Mouse (Mus musculus) heart, embryonic 14.5 days (tissue): Measurements from ENCODE around the gene Traf3ip3. TPM values are rescaled to one million over a fixed set of nuclear protein-coding genes. Genes with fewer than 3 reads are reported as not detected.

ENCODE experiments used
- ATAC-seq: fragments of 200-750 bp; cut with Nextera tagmentation; 2 replicates; pipeline ENCODE4 v1.8.0; 2017; ENCODE audit warnings: low read depth, moderate TSS enrichment; ENCODE audit not compliant: insufficient number of reproducible peaks, insufficient read depth, low FRiP score
- H3K27ac ChIP-seq, 2 experiments: fragments of 200-500 bp in 1 of 2; fragments of 300-500 bp in 1 of 2; sonication (generic) in 1 of 2; replicated peaks in 1 of 2; 2 replicates each; pipeline ENCODE4 v1.5.1; 2012 to 2014; ENCODE audit warnings: low read depth in 2 of 2, low read length in 2 of 2, control low read depth in 1 of 2, mild to moderate bottlenecking in 1 of 2, mixed read lengths in 1 of 2; ENCODE audit not compliant: control insufficient read depth in 1 of 2, insufficient read depth in 1 of 2
- H3K27me3 ChIP-seq: fragments of 300-500 bp; sonication (generic); 2 replicates; pipeline ENCODE4 v1.6.1; 2014; ENCODE audit warnings: mild to moderate bottlenecking, low read length, control low read depth; ENCODE audit not compliant: control insufficient read depth, insufficient read depth
- H3K36me3 ChIP-seq: fragments of 300-500 bp; sonication (generic); 2 replicates; pipeline ENCODE4 v1.6.1; 2014; ENCODE audit warnings: mild to moderate bottlenecking, control low read depth, low read length, mixed read lengths; ENCODE audit not compliant: control insufficient read depth, insufficient read depth
- H3K4me1 ChIP-seq, 2 experiments: fragments of 200-500 bp in 1 of 2; fragments of 300-500 bp in 1 of 2; sonication (generic) in 1 of 2; 2 replicates each; pipeline ENCODE4 v1.6.1; 2012 to 2014; ENCODE audit warnings: low read length in 2 of 2, control low read depth in 1 of 2, mixed read lengths in 1 of 2; ENCODE audit not compliant: control insufficient read depth in 2 of 2, insufficient read depth in 2 of 2
- H3K4me2 ChIP-seq: fragments of 300-500 bp; sonication (generic); 2 replicates; pipeline ENCODE4 v1.6.1; 2014; ENCODE audit warnings: mild to moderate bottlenecking, low read length
- H3K4me3 ChIP-seq, 2 experiments: fragments of 200-500 bp in 1 of 2; fragments of 300-500 bp in 1 of 2; sonication (generic) in 1 of 2; 2 replicates each; pipeline ENCODE4 v1.5.1; 2012 to 2014; ENCODE audit warnings: low read length in 2 of 2, mild to moderate bottlenecking in 2 of 2, control low read depth in 1 of 2, low read depth in 1 of 2, moderate library complexity in 1 of 2; ENCODE audit not compliant: control insufficient read depth in 1 of 2, insufficient read depth in 1 of 2
- H3K9ac ChIP-seq: fragments of 300-500 bp; sonication (generic); 2 replicates; pipeline ENCODE4 v1.6.1; 2014; ENCODE audit warnings: mild to moderate bottlenecking, low read length
- H3K9me3 ChIP-seq: fragments of 300-500 bp; sonication (generic); 2 replicates; pipeline ENCODE4 v1.6.1; 2016; ENCODE audit warnings: low read length, control low read depth; ENCODE audit not compliant: control insufficient read depth
- WGBS: fragments of 180-500 bp; shearing (Covaris S2); extraction: QIAGEN DNeasy Blood & Tissue Kit; methylation state at CpG from one replicate; pipeline ENCODE4 v1.1.7; 2014; 5-methylcytosine and 5-hydroxymethylcytosine counted together
- polyA plus RNA-seq: library from polyadenylated mRNA; unstranded; fragments of >200 nt; fragmentation: Nextera tagmentation; extraction: Ambion mirVana; gene quantifications from 2 replicates; pipeline ENCODE4 v1.2.1, GENCODE M21; 2014

Traf3ip3 gene
- polyA plus RNA-seq, 1 experiment from 2014 or later: 1.9 TPM

DNA sequence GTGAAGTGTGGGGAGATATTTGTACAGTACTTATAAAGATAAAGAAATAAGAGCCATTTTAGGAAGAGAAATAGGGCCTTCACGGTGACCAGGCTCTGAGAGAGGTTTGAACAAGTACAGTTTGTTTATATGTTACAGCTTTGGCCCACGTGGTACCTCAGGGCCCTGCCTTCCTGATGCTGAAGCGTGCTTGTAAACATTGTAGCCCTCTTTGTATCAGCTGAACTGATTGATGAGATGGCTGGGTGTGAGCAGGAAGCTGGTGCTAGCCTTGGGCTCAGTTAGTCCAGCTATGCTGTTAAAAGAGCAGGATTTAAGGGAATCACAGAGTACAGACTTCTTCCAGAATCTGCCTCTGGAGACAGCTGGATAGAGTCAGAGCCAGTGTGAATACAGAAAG lies 42.3 kb downstream of the Traf3ip3 start:
- H3K27me3 ChIP-seq: peaks cover 5% of the 10 kb centered on the region
- WGBS: 42% methylated on average over 3 of the region's 3 CpGs
- no peaks in the 10 kb centered on the region for H3K36me3 ChIP-seq
- peaks cover 9 to 18% of the 10 kb centered on the region in 2 experiments; a peak in 3 of 4 replicates for H3K4me1 ChIP-seq
- no peak overlapping the region for H3K4me3 ChIP-seq
- no peak overlapping the region for H3K27ac ChIP-seq
- no peaks in the 10 kb centered on the region for H3K9me3 ChIP-seq
- no peak overlapping the region for H3K4me2 ChIP-seq
- no peak for ATAC-seq
- H3K9ac ChIP-seq: no peak overlapping the region

DNA sequence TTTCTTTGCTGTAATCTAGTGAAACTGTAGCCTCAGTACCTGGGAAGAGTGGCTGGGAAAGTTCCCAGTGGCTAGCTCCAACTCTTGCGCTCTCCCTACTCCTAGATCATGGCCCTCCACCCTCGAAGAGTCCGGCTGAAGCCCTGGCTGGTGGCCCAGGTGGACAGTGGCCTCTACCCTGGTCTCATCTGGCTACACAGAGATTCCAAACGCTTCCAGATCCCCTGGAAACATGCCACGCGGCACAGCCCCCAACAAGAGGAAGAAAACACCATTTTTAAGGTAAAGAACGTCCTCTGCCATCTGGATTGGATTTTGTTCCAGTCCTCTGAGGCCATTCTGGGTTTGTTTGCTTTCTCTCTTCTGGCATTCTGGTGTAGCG lies 44.4 kb downstream of the Traf3ip3 start:
- Histone ChIP-seq H3K36me3 (no peaks in the 10 kb centered on the region), H3K4me3 (no peak overlapping the region), H3K4me2 (peak overlapping the region; percentile 32), H3K4me1 (peaks cover 15 to 26% of the 10 kb centered on the region in 2 experiments; a peak in 3 of 4 replicates), H3K27ac (peak overlapping the region in 1 of 2 experiments; percentile 69; a peak in 3 of 4 replicates), H3K27me3 (peaks cover 11% of the 10 kb centered on the region), H3K9me3 (no peaks in the 10 kb centered on the region), H3K9ac (no peak overlapping the region)
- WGBS: 75% methylated on average over 8 of the region's 8 CpGs
- no peak for ATAC-seq

GRCm38 (mm10) chr1:193156316-193157110 lies 45.0 kb downstream of the Traf3ip3 start:
- Histone ChIP-seq H3K4me3 (no peak overlapping the region), H3K27me3 (peaks cover 11% of the 10 kb centered on the region), H3K36me3 (no peaks in the 10 kb centered on the region), H3K4me2 (peak overlapping the region; percentile 32), H3K4me1 (peaks cover 15 to 27% of the 10 kb centered on the region in 2 experiments; a peak in 3 of 4 replicates), H3K9ac (no peak overlapping the region), H3K27ac (peak overlapping the region in 1 of 2 experiments; percentile 69; a peak in 3 of 4 replicates), H3K9me3 (no peaks in the 10 kb centered on the region)
- 54% methylated on average over 15 of the region's 15 CpGs for WGBS
- ATAC-seq: no peak

DNA sequence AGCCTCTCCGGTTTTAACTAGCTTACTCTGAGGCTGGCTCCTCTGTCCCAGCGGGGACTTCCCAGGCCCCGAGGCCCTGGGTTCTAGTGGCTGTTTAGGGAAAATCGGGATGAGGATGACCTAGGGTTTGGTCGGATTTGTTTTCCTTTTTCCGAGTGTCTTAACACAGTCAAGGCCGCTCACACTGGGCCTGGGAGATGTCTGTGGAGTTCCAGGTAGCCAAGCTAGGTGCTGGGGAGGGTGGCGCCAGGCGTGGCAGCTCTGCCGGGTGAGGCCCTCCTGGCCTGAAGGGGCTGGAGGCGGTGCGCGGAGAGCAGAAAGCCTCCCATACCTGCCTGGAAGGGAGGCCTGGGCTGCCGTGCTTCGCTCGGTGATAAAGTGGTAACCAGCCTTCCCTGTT lies 47.9 kb downstream of the Traf3ip3 start:
- Histone ChIP-seq H3K36me3 (no peaks in the 10 kb centered on the region), H3K27me3 (peaks cover 11% of the 10 kb centered on the region), H3K4me2 (peak overlapping the region; percentile 80), H3K4me3 (peak overlapping the region; percentile 44 to 45), H3K9me3 (no peaks in the 10 kb centered on the region), H3K4me1 (peaks cover 16 to 25% of the 10 kb centered on the region in 2 experiments; a peak in 3 of 4 replicates), H3K27ac (no peak overlapping the region), H3K9ac (peak overlapping the region; percentile 60; the same call in 1 of the 2 replicates)
- 38% methylated on average over 16 of the region's 16 CpGs for WGBS
- ATAC-seq: no peak

GRCm38 (mm10) chr1:193152872-193153271 lies 48.6 kb downstream of the Traf3ip3 start, which contains the start of gene Irf6:
TSS of gene Irf6 (plus strand) at chr1:193153111.
- 0 out of 4 replicates have a peak within 1 kb of the TSS, but pooled peaks of 1 of the 2 experiments have one; percentile 14 for H3K27ac ChIP-seq
- WGBS: 2% methylated on average over 30 of the region's 30 CpGs
- peaks cover 18 to 25% of the 10 kb centered on the region in 2 experiments for H3K4me1 ChIP-seq
- ATAC-seq: peak; percentile 84
- peak within 1 kb of the TSS; percentile 44 to 45 for H3K4me3 ChIP-seq
- H3K36me3 ChIP-seq: no peaks in the 10 kb centered on the region
- H3K27me3 ChIP-seq: peaks cover 11% of the 10 kb centered on the region
- peak within 1 kb of the TSS; percentile 80 for H3K4me2 ChIP-seq
- H3K9ac ChIP-seq: peak within 1 kb of the TSS; percentile 60; the same call in 1 of the 2 replicates
- no peaks in the 10 kb centered on the region for H3K9me3 ChIP-seq

GRCm38 (mm10) chr1:193151134-193151533 lies 50.4 kb downstream of the Traf3ip3 start:
- Histone ChIP-seq H3K36me3 (no peaks in the 10 kb centered on the region), H3K9ac (no peak overlapping the region), H3K9me3 (no peaks in the 10 kb centered on the region), H3K27me3 (peaks cover 11% of the 10 kb centered on the region), H3K4me1 (peaks cover 13 to 16% of the 10 kb centered on the region in 2 experiments), H3K27ac (peak overlapping the region in 1 of 2 experiments; percentile 20; a peak in 2 of 4 replicates), H3K4me2 (peak overlapping the region; percentile 16; the same call in 1 of the 2 replicates), H3K4me3 (no peak overlapping the region)
- WGBS: 12% methylated on average over 7 of the region's 7 CpGs
- no peak for ATAC-seq

- no peak for ATAC-seq
- peak overlapping the region in 1 of 2 experiments; percentile 6; a peak in 2 of 4 replicates for H3K27ac ChIP-seq
- peaks cover 13 to 16% of the 10 kb centered on the region in 2 experiments for H3K4me1 ChIP-seq
- H3K27me3 ChIP-seq: peaks cover 7% of the 10 kb centered on the region
- H3K36me3 ChIP-seq: no peaks in the 10 kb centered on the region
- WGBS: 35% methylated on average over 3 of the region's 3 CpGs
- H3K4me3 ChIP-seq: no peak overlapping the region
- no peak overlapping the region for H3K4me2 ChIP-seq
- no peaks in the 10 kb centered on the region for H3K9me3 ChIP-seq
- no peak overlapping the region for H3K9ac ChIP-seq
Observed at GRCm38 (mm10) chr1:193149231-193149630, 52.3 kb downstream of the Traf3ip3 start.
